Mouse (Mus musculus): ENCODE data around the gene Pop7.

Gene Pop7

GRCm38 (mm10) chr5:137502667-137503110, 371 bp upstream of the Pop7 start:
- peak; percentile 26 for DNase-seq (ENCODE audit: extremely low read depth, low read depth, low spot score)

- DNase-seq (ENCODE audit: extremely low read depth, low read depth, low spot score) = no peak
These were observed 2.1 kb downstream of the Pop7 start for GRCm38 (mm10) chr5:137500186-137500585.

- DNase-seq (ENCODE audit: extremely low read depth, low read depth, low spot score) = peak; percentile 16
These were observed 8.5 kb downstream of the Pop7 start for GRCm38 (mm10) chr5:137493831-137494230.

- DNase-seq (ENCODE audit: extremely low read depth, low read depth, low spot score) = no peak
These were observed 10.8 kb downstream of the Pop7 start for GRCm38 (mm10) chr5:137491559-137491958.

GRCm38 (mm10) chr5:137487616-137488015, 14.7 kb downstream of the Pop7 start:
- no peak for DNase-seq (ENCODE audit: extremely low read depth, low read depth, low spot score)

GRCm38 (mm10) chr5:137485851-137486155, 16.5 kb downstream of the Pop7 start:
- DNase-seq (ENCODE audit: extremely low read depth, low read depth, low spot score) = no peak

GRCm38 (mm10) chr5:137485071-137485850, 17.1 kb downstream of the Pop7 start:
- no peak for DNase-seq (ENCODE audit: extremely low read depth, low read depth, low spot score)

- no peak for DNase-seq (ENCODE audit: extremely low read depth, low read depth, low spot score)
These were observed 20.4 kb downstream of the Pop7 start for GRCm38 (mm10) chr5:137481897-137482296.

GRCm38 (mm10) chr5:137481138-137481537, 21.2 kb downstream of the Pop7 start:
- DNase-seq (ENCODE audit: extremely low read depth, low read depth, low spot score) = no peak

GRCm38 (mm10) chr5:137476964-137477363, 25.4 kb downstream of the Pop7 start, which contains the start of gene Zan:
Gene Zan, minus strand, starts transcription at chr5:137477064.
- no peak for DNase-seq (ENCODE audit: extremely low read depth, low read depth, low spot score)

- no peak for DNase-seq (ENCODE audit: extremely low read depth, low read depth, low spot score)
These were observed 28.0 kb downstream of the Pop7 start for GRCm38 (mm10) chr5:137474351-137474750.

- DNase-seq (ENCODE audit: extremely low read depth, low read depth, low spot score) = no peak
These were observed 29.9 kb downstream of the Pop7 start for GRCm38 (mm10) chr5:137472252-137472904.

- no peak for DNase-seq (ENCODE audit: extremely low read depth, low read depth, low spot score)
These were observed 35.4 kb downstream of the Pop7 start for GRCm38 (mm10) chr5:137466946-137467345.

- no peak for DNase-seq (ENCODE audit: extremely low read depth, low read depth, low spot score)
These were observed 37.3 kb downstream of the Pop7 start for GRCm38 (mm10) chr5:137465049-137465448.

GRCm38 (mm10) chr5:137455866-137456591, 46.3 kb downstream of the Pop7 start:
- no peak for DNase-seq (ENCODE audit: extremely low read depth, low read depth, low spot score)

GRCm38 (mm10) chr5:137455206-137455605, 47.1 kb downstream of the Pop7 start:
- no peak for DNase-seq (ENCODE audit: extremely low read depth, low read depth, low spot score)
